Mouse (Mus musculus) cerebellum, postnatal 14 days (tissue): ENCODE data around the gene 4933430I17Rik.
A peak's percentile ranks its signal among the peaks of the same experiment; 100 is the strongest.
"Not testable (repeated sequence)": the region's sequence is repeated elsewhere in the genome, so short reads cannot be mapped to it uniquely, and the experiment has no call there.

Source experiments
- DNase-seq, 2 experiments: peaks; one replicate each; pipeline ENCODE4 v3.0.0; 2021; ENCODE audit warnings: mixed read lengths in 2 of 2

The 4933430I17Rik gene

GRCm38 (mm10) chr4:62557436-62557835 lies 32.3 kb downstream of the 4933430I17Rik start:
- no peak for DNase-seq

GRCm38 (mm10) chr4:62559797-62560329 lies 34.7 kb downstream of the 4933430I17Rik start, which contains the start of gene Rgs3:
Gene Rgs3 (plus strand): TSS chr4:62559847.
- no peak for DNase-seq

- DNase-seq, result peak; percentile 88 to 90
Observed at GRCm38 (mm10) chr4:62560963-62561629, 35.9 kb downstream of the 4933430I17Rik start.

- DNase-seq, result no peak
Observed at GRCm38 (mm10) chr4:62561630-62562001, 36.4 kb downstream of the 4933430I17Rik start.

GRCm38 (mm10) chr4:62562006-62562405 lies 36.8 kb downstream of the 4933430I17Rik start:
- no peak for DNase-seq

GRCm38 (mm10) chr4:62566530-62566929 lies 41.4 kb downstream of the 4933430I17Rik start:
- DNase-seq, result no peak

GRCm38 (mm10) chr4:62567696-62568095 lies 42.5 kb downstream of the 4933430I17Rik start:
- peak; percentile 61 to 76 for DNase-seq

- DNase-seq, result no peak
Observed at GRCm38 (mm10) chr4:62568359-62568758, 43.2 kb downstream of the 4933430I17Rik start.

- no peak for DNase-seq
Observed at GRCm38 (mm10) chr4:62569603-62570002, 44.4 kb downstream of the 4933430I17Rik start.

GRCm38 (mm10) chr4:62570029-62570428 lies 44.9 kb downstream of the 4933430I17Rik start:
- no peak for DNase-seq

- peak; percentile 97 to 98 for DNase-seq
Observed at GRCm38 (mm10) chr4:62582365-62583264, 57.4 kb downstream of the 4933430I17Rik start.

- peak; percentile 78 to 79 for DNase-seq
Observed at GRCm38 (mm10) chr4:62583265-62584092, 58.3 kb downstream of the 4933430I17Rik start.

GRCm38 (mm10) chr4:62587067-62587466 lies 61.9 kb downstream of the 4933430I17Rik start:
- no peak for DNase-seq

GRCm38 (mm10) chr4:62590878-62591277 lies 65.7 kb downstream of the 4933430I17Rik start:
- no peak for DNase-seq

- DNase-seq, result no peak
Observed at GRCm38 (mm10) chr4:62591326-62591725, 66.2 kb downstream of the 4933430I17Rik start.

GRCm38 (mm10) chr4:62593546-62594240 lies 68.5 kb downstream of the 4933430I17Rik start:
- DNase-seq, result not testable (repeated sequence)

GRCm38 (mm10) chr4:62594442-62594841 lies 69.3 kb downstream of the 4933430I17Rik start:
- DNase-seq, result no peak

GRCm38 (mm10) chr4:62596051-62596450 lies 70.9 kb downstream of the 4933430I17Rik start:
- DNase-seq, result peak; percentile 57 to 71
